Mouse (Mus musculus): ENCODE results near the gene Aktip.

Aktip gene

DNA sequence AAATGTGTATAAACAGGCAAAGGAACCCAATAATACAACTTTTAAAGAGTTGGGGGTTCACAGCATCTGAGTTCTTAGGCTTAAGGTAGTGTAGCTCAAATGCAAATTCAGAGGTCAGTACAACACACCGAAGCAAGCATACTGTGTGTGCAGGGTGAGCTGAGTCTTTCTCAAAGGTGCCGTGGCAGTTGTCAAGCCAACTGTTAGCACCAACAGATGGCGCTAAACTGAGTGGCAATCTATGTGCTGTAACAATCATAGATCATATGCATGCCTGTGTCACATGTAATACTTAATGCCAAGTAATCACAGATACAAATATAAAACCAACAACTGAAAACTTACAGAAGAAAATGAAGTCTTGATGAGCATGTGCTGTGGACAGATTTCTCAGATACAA lies 81.6 kb downstream of the Aktip start:
- DNase-seq = no peak

DNA sequence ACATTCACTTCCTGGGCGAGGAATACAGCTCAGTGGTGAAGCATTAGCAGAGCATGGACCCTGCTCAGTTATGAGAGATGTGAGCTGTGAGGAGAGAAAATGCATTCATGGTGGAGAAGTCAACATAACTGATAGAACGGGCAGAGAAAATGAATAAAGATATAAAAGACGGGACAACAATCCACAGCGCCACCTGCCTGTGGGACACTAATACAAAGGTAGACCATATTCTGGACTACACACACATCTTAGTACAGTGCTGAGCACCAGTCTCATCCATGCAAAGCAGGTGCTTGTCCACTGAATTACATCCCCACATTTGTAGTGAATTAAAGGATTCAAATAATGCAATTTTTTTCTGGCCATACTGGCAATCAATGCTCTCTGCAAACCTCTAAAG lies 82.2 kb downstream of the Aktip start:
- DNase-seq = no peak

DNA sequence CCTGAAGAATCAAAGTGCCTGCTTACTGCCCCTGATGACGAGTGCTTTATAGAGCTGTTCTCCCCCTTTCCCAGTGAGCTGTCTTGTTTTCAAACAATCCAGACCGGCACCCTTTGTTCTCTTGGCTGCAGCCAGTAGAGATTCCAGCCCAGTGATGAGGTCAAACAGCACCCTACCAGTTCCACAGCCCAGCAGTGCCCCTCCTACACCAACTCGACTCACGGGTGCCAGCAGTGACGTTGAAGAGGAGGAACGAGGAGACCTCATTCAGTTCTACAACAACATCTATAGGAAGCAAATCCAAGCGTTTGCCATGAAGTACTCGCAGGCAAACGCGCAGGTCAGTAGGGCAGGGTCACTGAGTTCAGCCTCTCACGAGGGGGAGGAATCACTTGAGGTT lies 84.9 kb downstream of the Aktip start:
- DNase-seq = no peak

DNA sequence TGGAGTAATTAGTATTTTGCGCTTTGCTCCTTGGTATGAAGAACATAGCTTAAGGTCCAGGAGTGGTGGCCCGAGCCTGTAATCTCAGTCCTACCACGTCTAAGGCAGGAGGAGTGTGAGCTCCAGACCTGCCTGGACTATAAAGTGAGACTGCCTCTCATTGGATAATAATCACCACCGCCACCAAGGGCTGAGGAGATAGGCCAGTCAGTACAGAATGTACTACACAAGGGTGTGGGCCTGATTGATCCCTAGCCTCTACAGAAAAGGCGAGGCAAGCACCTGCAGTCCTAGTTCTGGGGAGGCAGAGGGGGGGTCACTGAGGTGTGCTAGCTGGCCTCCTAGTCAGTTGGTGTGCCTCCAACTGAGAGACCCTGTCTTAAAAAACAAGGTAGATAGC lies 85.3 kb downstream of the Aktip start:
- no peak for DNase-seq

DNA sequence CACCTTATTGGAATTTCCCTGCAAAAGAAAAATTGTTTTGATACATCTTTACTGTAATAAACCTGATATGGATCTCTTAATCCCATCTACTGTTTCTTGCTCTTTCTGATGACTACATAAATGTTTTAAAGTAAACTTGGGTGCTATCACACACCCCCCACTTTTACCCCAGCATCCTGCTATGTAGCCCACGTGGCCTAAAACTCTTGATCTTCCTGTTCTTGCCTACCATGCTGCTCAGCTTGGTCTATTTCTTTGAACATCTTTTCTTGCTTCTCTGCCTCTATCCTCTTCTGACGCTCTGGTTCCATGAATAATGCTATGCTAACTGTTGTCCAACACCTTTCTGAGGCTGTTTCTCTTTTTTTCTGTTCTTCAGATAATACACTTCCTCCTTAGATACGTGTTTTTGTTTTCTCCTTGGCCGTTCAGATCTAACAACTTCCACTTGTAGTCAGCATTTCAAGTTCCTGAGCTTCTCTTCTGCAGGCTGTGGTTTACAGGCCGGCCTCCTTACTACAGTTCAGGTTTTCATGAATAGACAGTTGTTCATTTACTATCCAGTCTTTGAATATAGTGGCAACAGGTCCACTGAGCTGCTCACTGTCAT lies 87.8 kb downstream of the Aktip start:
- no peak for DNase-seq

DNA sequence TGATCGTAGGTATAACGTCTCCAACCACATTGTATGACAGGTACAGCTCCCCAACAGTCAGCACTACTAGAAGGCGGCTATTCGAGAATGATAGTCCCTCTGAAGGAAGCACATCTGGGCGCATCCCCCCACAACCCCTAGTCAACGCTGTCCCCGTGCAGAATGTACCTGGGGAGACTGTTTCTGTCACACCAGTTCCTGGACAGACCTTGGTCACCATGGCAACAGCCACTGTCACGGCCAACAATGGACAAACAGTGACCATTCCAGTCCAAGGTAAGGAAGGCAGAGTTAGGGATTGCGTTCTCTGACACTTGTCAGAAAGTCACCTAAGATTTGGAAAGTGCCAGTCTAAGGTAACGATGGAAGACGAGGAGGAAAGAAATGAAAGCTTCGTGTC lies 93.5 kb downstream of the Aktip start:
- no peak for DNase-seq

DNA sequence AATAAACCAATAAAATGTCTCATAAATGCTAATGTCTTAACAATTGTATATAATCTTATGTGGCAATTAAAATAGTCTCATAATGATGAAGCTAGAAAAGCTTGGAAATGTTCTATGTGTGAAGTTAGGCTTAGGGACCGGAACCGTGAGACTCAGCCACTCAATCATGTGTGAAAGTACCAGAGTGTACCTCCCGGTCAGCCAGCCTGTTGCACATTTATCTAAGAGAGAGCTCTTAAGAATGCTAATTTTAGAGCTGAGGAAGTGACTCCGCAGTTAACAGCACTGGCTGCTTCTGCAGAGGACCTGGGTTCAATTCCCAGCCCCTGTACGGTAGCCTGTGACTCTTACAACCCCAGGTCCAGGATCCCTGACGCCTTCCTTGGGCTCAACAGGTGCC lies 101.7 kb downstream of the Aktip start:
- no peak for DNase-seq

DNA sequence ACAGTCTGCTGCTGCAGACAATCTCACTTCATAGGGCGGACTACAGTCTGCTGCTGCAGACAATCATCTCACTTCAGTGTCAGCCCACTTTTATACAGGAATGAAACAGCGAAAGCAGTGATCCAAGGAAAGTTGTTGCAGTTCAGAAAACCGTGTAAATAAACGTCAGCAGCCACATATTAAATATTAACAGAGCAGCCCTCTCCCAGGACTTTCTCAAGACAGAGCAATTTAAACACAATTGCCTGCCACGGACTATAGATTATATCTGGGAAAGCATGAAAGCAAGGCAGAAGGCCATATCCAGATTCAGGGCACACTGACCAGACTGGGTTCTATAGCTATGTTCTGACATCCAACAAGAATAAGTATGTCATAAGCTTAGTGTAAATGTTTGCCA lies 105.6 kb downstream of the Aktip start:
- no peak for DNase-seq

DNA sequence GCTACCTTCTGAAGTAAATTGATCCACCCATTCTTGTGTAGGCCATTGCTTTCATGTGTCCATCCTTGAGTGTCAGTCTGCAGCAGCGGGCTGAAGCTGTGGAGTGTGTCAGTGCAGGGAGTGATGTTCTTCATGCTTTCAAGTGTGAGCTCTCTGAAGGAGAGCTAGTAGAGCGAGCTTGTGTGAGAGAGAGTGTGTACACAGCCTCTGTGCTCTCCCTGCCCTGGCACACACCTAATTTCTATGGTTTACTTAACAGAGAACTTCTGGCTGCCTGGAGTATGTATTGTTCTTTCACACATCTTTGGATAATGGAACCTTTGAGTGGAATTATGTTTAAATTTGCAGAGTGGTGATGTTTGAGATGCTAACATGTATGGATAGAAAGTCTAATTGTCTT lies 110.2 kb downstream of the Aktip start:
- no peak for DNase-seq

DNA sequence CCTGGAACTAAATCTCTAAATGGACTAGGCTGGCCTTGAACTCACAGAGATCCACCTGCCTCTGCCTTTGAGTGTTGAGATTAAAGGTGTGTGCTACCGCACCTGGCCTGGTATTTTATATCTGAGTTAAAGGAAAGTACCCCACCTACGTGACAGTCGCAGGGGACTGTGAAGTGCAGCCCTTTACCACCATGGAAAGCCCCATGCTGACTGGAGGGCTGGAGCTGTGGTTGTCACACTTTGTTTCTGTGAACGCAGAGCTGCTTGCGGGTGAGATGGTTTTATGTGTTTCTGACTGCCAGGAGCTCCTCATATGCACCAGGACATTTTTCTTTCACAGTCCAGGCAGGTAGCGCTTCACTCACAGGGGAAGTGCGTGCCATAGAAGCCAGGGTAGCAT lies 111.3 kb downstream of the Aktip start:
- no peak for DNase-seq

DNA sequence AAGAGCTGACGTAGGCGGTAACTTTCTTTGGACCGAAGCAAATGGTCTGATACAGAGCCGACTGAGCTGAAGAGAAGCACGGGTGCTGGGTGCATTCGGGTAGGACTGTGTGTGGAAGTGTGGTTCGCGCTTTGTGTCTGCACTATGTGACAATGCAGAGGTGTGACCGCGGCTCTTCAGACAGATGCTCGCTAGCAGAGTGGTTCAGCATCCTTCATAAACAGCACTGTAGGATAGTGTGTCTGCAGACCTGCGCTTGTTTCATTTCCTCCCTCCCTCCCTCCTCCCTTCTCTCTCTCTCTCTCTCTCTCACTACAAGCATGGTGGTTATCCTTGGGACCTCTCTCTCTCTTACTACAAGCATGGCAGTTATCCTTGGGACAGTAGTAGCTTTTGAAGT lies 117.3 kb downstream of the Aktip start:
- no peak for DNase-seq

DNA sequence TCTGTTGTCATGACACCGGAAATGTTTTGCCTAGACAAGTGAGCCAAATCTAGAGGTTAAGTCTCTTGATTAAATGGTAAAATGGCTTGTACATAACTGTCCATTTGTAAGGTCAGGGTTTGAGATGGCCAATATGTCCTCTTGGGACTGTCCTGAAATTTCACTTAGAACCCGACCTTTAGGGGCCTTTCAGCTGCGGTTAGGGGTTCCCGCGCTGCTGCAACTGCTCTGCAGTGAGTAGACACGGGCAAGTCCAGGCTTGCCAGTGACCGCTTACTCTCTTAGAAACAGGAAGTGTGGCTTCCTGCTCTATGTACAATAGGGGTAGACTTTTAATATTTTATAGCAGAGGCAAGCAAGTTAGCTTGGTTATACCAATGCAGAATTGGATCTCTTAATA lies 117.9 kb downstream of the Aktip start:
- DNase-seq = no peak

DNA sequence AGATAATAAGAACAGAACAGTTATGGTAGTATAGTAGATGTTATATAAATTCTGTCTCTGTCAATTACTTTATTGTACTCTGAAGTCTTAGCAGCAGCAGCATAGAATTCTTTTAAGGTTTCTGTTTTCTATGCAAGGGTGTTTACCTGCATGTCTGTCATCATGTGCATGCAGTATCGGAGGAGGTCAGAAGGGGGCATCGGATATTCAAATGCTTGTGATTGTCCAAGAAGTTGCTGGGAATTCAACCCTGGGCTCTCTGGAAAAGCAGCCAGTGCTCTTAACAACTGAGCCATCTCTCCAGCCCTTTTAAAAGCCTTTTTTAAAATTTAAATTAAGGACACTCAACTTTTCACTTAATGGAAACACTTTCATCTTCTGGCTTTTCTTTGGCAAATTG lies 120.1 kb downstream of the Aktip start:
- DNase-seq = no peak

DNA sequence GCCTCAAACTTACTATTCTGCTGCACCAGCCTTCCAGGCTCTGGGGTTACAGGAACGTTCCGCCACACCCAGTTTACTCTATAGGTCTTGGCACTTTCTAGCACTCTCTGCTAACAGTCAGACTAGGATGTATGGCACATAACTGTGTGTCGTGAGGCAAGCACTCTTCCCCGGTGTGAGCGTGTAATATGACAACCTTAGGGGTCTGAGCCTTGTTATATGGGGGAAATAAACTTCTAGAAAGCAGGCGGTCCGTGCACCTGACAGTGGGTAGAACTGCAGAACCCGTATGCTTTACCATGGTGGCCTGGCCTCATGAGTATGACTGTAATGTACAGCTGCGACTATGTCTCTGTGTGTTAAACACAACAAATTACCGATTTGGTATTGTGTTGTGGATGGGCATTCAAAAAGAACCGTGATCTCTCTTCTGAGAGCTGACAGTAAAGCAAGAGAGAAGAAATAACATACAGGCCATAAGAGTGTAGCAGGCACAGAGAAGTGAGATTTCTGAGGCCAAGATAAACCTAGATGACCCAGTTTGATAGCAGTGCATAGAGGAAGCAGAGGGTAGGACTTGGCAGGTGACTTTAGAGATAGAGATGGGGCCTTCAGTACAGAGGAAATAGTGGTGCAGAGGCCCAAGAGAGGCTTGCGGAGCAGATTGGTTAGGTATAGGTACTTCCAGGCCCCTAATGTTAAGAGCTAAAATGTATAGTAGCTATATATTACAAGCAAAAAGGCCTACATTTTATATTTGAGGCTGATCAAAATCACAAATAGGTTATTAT lies 122.5 kb downstream of the Aktip start:
- no peak for DNase-seq

DNA sequence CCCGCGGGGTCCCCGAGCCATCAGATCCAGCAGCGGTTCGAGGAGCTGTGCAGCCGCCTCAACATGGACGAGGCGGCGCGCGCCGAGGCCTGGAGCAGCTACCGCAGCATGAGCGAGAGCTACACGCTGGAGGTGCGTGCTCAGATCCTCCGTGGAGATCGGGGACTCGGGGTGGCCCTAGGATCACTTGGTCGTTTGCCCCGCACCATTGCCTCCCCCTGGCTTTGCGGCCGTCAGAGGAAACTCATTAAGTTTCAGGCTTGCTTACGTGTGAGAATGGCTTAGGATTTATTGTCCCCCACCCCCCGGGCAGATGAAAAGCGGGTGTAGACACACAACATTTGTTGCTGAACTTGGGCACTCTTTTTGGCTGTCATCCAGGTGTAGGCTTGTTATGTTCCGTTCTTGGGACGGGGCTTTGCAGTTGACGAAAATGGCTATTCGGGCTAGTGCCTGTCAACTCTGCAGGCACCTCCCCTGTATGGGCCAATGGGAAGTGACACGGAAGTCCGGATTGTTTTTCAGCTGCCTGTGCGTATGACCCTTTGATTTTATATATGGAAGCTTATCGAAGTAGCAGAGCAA lies 129.4 kb downstream of the Aktip start:
- DNase-seq = peak; percentile 79

DNA sequence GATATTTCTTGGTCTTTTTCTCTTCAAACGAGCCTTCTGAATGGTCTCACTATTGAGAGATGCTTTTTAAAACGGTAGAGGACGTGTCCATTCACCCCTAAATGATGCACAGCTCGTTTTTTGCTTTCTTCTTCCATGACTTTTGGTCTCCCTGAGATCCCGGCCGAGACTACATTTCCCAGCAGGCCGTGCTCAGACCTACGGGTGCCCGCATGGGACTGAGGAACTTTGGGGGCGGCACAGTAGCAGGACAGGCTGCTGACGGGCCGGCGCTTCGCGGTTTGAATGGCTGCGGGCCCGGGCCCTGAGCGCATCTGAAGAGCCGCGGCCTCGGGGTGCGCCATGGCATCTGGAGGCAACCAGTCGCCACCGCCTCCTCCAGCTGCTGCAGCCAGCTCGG lies 129.9 kb downstream of the Aktip start, which contains the start of gene Rbl2:
TSS of gene Rbl2 (plus strand) at position 224 of the 400 bp plus-strand sequence.
- DNase-seq = peak; percentile 94

DNA sequence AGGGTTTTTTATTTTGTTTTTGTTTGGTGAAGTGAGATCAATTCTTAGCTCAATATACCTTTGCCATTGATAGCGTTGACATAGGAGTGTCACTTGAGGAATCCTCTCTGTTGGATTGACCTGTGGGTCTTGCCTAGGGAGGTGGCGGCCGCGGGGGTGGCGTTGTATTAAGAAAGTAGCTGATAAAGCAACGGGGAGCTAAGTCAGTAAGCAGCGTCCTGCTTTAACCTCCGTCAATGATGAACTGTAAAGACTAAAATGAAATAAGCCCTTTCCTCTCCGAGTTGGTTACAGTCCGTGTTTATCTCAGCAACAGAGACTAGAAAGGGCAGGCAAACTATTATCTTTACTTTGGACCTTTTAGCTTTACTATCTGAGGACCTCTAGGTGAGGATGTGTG lies 130.4 kb downstream of the Aktip start:
- peak; percentile 54 for DNase-seq

DNA sequence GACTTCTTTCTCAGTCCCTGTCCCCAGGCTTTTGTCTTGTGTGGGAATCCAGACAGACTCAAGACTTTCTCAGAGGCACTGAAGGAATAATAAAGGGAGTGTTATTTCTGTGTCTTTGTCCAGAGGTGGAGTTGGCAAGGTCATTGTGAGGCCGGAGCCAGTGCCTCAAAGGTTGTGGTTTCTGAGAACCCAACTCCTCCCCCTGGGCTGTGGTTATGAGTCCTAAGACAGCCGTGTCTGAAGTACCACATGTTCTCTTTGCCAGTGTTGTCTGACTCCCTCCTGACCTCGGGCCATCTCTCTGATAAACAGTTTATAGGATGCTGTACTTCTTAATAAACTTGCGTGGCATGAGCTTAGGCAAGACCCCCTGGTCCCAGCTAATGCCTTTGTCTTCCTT lies 134.6 kb downstream of the Aktip start:
- no peak for DNase-seq

Data from cerebellum, adult 9-10 months (tissue).